Mouse (Mus musculus): Measurements from ENCODE around the gene B4galnt1.
A peak's percentile ranks its signal among the peaks of the same experiment; 100 is the strongest.
"Not testable (repeated sequence)": the region's sequence is repeated elsewhere in the genome, so short reads cannot be mapped to it uniquely, and the experiment has no call there.

Gene B4galnt1

DNA sequence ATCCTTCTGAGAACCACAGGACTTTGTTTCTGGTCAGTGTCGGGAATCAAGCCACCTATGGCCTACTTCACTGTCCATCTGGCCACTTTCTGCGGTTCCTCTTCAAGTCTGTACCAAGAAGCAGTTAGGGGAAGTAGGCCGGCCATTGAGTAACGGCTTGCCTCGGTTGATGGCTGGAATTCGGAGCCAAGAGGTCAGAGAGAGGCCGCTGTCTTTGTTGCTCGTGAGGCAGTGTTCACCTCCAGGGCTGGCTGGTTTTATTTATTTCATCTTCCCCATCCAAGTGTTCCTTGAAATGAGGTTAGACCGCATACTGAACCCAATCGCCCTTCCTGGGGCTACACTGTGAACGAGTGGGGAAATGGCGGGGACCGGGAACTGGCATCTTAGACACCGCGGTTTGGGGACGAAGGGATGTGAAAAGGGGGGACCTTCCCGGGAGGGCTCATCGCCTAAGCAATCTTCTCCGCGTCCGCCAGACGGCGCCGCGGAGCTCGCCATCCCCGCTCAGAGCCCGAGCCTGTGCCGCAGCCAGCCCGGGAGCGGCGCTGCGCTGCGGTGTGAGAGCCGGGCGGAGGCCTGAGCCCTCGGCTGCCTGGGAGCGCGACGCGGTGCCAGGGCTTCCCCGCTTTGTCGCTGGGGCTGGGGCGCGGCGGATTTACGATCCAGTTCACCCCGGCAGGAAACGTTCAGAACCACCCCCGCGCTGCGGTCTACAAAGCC lies at the start of gene B4galnt1:
TSS of gene B4galnt1 (plus strand) at position 595 of the 723 bp plus-strand sequence.
- DNase-seq (ENCODE audit: low spot score in 2 of 2), result peak in 1 of 2 experiments; percentile 62

DNA sequence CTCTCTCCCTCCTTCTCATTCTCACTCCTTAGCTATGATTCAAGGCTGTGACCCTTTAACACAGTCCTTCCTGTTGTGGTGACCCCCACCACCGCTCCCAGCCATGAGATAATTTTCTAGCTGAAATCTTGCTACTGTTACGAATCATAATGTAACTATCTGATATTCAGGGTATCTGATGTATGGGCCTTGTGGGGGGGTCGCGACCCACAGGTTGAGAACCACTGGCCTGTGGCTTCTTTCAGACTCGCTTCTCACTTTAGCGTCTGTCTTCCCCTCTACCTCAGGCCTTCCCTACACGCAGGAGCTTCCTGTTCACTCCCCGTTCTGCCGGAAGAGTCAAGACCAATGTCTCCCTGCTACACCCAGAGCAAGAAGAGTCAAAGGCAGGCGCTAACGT lies 46.6 kb upstream of the B4galnt1 start:
- DNase-seq (ENCODE audit: low spot score in 2 of 2), result no peak

DNA sequence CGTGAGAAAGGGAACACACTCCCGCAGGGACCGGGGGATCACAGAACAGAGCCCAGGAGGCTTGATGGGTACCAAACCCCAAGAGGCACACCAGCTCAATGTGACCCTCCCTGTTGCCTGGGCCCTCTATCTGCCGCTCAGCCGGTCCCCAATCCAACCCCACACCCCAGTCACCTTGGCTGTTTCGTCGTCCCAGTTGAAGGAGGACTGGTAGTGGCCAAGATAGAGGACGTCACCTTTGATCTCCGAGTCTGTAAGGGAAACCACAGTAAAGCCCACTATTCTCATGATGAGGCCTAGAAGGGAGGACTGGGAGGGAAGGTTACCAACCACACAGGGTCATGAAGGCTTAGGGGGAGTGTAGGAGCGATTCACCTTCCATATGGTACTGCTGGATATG lies 45.8 kb upstream of the B4galnt1 start:
- DNase-seq (ENCODE audit: low spot score in 2 of 2), result no peak

DNA sequence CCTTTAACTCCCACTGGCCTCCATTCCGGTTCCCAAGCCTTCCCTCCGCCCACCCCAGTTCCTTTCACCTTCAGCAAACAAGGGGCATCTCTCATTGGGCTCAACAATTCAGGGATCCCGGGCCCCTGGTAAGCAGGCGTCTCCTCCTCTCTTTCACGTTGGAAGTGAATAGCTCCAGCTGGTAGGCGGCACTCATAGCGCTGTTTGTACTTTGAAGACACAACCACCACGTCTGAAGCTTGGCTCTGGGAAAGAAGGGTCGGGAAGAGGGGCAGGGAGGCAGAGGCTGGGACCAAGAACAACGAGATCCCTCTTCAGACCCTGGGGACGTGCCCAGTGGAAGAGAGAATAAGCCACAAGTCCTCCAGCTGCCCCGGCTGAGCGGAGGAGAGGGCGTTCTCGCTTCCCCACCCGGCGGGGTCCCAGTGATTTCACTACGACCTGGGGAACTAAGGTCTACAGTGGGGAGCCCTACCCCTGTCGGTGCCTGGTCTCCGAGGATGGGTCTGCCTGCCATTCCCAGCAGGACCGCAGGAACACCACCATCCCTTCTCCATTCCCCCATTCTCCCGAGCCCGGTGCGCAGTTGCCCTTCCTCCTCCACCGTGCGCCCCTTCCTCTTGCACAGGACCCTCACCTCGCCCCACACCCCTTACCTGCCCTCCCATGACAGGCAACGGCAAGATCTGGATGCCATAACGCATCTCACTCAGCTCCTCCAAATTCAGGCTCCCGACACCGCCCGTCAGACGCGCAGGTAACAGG lies 44.5 kb upstream of the B4galnt1 start:
- no peak for DNase-seq (ENCODE audit: low spot score in 2 of 2)

DNA sequence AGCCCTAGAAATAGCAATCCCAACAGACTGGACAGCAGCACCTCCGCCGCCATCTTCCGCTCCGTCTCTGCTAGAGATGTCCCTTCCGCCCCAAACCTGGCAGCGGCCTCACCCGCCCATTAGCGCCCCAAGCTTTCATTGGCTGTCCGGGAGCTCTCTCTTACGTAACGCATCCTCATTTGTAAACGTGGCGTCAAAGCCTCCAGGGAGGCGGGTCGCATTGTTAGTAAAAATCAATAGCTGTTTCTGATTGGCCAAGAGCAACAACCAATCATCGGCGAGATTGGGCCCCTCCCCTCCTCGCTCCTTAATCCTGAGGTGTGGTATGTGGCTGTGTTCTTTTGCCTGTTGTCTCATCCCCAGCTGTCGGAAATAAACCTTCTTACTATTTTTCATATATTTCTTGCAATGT lies 44.0 kb upstream of the B4galnt1 start, which contains the start of gene Os9:
TSS of gene Os9 (minus strand) at position 66 of the 412 bp plus-strand sequence.
- DNase-seq (ENCODE audit: low spot score in 2 of 2), result peak; percentile 94 to 95

DNA sequence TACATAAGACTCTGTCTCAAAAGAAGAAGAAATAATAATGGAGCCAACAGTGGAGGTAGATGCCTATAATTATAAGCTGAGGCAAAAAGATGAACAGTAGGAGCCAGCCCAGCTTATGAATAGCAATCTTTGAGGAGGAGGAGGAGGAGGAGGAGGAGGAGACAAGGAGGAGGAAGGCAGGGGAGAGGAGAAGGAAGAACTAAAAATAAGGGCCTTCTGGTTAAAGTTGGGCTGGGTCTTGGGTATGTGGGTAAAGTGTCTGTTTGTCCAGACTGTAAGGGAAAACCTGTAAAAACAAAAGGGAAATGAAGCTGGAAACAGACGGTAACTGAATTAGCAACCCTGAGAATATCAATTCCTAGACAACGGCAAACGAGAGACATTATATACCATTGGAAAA lies 43.0 kb upstream of the B4galnt1 start:
- no peak for DNase-seq (ENCODE audit: low spot score in 2 of 2)

DNA sequence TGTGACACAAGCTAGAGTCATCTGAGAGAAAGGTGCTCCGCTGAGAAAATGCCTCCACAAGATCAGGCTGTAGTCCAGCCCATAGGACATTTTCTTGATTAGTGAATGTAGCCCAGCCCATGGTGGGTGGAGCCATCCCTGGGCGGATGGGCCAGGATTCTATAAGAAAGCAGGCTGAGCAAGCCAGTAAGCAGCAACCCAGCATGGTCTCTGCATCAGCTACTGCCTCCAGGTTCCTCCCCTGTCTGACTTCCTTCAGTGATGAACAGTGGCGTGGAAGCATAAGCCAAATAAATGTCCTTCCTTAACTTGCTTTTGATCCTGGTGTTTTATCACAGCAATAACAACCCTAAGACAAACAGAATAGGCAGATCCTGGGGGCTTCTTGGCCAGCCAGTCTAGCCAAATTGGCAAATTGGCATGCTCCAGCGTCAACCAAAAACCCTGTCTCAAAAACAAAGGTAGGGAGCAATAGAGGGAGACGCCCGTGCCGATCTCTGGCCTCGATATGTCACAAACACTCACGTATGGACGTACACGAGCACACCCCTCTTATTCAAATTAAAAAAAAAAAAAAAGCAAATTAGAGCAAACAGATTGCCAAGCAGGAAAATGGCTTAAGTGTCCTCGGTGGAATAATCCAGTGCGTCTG lies 42.1 kb upstream of the B4galnt1 start:
- DNase-seq (ENCODE audit: low spot score in 2 of 2), result no peak

DNA sequence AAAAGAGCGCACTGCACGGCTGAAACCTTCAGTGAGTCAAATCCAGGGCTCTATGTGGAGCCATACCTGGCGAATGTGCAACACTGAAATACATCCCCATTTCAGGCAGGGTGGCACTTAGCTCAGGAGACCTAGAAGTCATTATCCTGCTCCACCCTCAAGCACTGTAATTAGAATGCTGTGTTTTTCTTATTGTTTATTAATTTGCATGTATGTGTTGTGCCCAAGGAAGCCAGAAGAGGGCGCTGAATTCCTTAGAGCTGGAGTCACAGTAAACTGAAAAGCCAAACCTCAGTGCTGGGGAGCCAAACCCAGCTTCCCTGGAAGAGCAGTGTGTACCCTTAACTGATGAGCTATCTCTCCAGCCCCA lies 41.6 kb upstream of the B4galnt1 start:
- no peak for DNase-seq (ENCODE audit: low spot score in 2 of 2)

DNA sequence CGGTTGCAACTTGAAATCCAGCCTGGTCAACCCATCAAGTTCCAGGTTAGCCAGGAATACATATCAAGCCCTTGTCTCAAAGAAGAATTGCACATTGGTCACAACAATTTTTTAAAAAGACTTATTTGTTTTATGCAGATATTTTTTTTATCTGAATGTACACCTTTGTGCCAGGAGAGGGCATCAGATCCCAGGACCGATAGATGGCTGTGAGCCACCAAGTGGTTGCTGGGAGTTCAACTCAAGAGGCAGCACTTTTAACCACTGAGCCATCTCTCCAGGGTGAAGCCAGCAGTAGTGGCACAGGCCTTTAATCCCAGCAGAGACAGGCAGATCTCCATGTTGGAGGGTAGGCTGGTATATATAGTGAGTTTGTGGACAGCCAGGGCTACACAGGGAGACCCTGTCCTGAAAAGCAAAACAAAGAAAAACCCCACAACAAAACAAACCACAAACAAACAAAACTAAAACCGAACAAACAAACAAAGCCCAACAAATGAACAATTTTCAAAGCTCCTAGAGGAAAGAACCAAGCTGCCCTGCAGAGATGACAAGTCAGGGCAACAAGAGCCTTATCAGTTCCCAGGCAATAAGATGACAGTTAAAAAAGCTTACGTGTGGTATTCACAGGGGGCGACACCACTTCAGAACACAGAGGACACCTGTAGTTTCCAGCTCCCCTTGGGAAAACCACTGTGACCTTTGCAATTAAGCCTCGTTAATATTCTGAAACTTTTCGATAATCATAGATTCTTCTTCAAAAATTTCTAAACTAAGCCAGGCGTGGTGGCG lies 39.6 kb upstream of the B4galnt1 start:
- DNase-seq (ENCODE audit: low spot score in 2 of 2), result no peak

DNA sequence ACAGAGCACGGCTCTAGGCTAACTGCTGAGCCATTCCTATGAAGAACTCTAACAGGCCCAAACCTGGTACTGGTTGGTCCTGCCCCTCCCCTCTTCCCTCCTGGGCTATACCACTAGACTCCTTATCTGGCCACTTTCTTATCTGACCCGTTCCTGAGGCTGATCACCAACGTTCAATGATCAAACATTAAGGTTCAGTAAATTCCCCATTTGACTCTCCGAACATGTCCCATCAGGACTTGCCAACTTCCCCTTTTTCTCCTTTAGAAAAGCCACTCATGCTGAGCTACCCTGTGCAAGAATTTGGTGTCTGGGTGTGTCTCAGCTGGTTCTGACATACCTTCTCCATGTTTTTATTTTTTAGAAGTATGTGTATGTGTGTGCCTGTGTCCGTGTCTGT lies 38.4 kb upstream of the B4galnt1 start:
- DNase-seq (ENCODE audit: low spot score in 2 of 2), result no peak

DNA sequence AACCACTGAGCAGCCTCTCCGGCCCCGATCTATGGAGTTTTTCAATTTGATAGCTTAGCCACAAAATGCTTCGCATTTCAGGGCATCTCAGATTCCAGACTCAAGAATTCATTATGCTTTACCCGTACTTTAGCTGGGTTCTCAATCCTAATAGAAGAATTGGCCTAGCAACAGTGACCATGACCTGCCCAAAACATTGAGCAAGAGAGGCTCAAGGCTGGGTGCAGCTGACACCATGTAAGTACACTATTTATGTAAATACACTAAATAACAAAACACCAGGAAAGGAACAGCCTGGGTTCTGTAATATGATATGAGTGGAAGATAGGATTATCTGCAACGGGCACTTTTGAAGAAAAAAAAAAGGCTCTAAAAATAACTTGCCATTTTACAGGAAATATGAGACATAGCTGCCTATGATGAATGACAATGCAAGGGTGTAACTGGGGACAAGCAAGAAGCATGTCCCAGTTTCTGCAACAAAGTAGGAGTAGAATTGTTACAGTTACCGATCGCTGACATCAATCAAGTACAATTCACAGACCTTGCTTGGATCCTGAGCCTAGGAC lies 37.2 kb upstream of the B4galnt1 start:
- DNase-seq (ENCODE audit: low spot score in 2 of 2), result no peak

DNA sequence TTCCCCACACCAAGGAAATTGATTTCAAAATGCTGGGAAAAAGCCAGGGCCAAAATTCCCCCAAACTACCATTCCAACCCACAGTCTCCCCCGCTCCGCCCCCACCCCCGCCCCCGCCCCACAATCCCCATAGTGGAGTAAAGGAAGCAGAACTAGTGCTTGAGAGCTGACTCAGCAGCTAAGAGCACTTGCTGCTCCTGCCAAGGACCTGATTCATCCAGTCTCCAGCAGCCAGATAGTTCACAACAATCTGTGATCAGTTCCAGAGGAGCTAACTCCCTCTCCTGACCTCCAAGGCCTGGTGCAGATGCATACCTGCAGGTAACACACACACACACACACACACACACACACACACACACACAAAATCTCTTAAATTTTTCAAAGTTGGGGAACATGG lies 35.6 kb upstream of the B4galnt1 start:
- no peak for DNase-seq (ENCODE audit: low spot score in 2 of 2)

DNA sequence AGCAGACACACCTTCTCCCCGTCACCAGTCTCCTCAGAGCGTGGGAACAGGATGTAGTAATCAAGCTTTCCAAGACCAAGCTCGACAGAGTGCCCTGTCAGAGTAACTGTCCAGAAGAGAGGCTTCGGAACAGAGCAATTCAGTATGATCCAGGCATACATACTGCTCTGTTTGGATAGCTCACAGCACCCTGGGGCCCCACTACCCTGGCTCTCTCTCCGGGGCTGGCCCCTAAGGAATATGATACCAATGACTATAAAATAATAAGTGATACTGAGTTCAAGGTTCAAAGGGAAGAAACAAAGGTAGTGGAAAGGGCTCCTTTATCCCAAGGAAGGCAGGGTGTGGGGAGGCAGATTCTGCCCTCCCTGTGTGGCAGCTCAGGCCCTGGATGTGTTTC lies 32.6 kb upstream of the B4galnt1 start:
- DNase-seq (ENCODE audit: low spot score in 2 of 2), result no peak

DNA sequence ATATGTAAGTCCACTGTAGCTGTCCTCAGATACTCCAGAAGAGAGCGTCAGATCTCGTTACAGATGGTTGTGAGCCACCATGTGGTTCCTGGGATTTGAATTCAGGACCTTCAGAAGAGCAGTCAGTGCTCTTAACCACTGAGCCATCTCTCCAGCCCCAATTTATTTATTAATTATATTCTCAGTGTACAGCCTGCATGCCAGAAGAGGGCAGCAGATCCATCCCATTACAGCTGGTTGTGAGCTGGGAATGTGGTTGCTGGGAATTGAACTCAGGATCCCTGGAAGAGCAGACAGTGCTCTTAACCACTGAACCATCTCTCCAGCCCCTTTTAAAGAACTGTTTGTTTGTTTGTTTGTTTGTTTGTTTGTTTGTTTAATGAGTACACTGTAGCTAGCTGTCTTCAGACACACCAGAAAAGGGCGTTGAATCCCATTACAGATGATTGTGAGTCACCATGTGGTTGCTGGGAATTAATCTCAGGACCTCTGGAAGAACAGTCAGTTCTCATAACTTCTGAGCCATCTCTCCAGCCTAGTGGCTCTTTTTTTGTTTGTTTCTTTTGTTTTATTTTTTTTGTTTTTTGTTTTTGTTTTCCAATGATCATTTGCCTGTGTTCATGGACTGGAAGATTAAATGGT lies 30.5 kb upstream of the B4galnt1 start:
- DNase-seq (ENCODE audit: low spot score in 2 of 2), result not testable (repeated sequence)

DNA sequence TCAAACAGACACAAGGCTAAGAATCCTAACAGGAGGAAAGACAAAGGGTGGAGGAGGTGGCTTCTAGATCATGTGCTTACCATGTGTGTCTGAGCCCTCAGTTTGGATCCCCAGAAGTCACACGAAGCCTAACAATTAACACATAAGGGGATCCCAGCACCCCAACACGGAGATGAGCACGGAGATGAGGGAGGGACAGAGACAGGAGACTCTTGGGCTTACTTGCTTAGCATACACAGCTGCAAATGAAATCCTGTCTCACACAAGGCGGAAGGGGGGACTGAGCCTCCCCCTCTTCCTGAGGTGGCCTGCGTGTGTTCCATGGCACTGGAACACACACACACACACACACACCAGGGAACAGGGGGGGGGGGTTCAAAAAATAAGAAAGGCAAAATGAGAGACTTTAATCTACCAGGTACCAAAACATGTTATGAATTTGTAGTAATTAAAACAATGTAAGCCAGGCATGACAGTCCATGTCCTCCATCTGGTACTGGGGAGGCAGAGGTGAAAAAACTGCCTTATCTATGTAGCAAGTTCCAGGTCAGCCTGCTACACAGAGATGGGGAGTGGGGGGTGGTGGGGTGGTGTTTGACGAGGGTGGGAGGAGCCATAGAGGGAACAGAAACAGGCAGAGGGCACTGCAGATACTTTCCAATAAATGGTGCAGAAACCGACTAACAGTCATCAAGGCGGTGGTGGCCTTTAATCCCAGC lies 29.7 kb upstream of the B4galnt1 start:
- DNase-seq (ENCODE audit: low spot score in 2 of 2), result no peak

DNA sequence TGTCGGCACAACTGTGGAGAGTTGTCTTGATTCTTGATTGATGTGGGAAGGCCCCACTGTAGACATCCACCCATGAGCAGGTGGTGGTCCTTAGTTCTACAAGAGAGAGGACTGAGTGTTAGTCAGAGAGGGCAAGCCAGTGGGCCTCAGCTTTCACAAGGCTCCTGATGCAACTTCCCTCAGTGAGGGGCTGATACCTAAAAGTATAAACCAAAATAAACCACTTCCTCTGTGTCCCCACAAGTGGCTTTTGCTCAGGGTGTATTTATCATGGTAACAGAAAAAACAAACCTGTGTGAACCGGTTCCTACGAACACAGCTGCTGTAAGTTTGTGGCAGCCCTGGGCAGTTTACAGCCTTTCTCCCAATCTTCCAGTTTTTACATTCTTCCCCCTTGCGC lies 28.5 kb upstream of the B4galnt1 start:
- no peak for DNase-seq (ENCODE audit: low spot score in 2 of 2)

DNA sequence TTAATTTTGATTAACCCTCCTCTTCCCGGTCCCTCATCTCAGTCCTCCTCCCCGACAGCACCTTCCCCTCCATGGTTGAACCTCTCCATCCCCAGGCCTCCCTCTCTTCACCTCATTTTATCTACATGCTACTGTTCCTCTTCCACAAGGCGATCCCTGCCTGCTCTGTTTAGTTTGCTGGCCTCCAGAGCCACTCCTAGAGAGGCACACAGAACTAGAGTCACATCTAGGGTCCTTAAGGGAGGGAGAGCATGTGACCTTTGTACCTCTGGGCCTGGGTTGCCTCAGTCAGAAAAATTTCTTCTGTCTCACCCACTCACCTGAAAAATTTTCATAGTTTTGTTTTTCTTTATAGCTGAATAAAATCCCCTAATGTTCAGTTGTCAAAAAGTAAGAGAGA lies 27.1 kb upstream of the B4galnt1 start:
- no peak for DNase-seq (ENCODE audit: low spot score in 2 of 2)

DNA sequence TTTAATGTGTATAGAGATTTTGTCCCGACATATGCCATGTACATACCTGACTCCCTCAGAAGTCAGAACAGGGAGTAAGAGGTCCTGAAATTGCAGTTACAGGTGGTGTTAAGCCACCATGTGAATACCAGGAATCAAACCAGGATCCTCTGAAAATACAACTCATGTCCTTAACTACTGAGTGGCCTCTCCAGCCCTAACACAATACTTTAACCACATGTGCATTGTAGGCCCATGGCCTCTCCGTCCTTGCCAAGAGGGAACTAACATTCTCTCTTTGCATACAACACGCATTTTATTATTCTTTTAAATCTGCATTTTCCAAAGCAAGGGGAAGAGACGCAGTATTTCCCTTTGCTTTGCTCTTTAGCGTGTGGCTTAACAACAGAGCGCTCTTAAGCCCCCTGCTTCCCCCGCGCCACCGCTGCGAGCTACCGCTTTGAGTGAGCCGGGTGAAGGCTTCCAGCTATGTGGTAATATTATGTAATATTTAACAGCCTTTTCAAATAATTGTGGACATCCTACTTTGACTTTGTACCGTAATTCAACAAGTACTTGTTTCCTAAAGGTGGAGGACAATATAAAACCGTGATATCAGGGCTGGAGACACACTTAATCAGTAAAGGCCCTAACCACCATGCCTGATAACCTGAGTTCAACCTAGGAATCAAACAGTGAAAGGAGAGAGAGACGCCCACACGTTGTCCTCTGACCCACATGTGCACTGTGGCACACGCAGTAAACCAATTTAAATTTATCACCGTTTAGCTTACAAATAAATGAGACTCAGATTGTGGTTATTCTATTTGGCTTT lies 26.5 kb upstream of the B4galnt1 start:
- no peak for DNase-seq (ENCODE audit: low spot score in 2 of 2)

DNA sequence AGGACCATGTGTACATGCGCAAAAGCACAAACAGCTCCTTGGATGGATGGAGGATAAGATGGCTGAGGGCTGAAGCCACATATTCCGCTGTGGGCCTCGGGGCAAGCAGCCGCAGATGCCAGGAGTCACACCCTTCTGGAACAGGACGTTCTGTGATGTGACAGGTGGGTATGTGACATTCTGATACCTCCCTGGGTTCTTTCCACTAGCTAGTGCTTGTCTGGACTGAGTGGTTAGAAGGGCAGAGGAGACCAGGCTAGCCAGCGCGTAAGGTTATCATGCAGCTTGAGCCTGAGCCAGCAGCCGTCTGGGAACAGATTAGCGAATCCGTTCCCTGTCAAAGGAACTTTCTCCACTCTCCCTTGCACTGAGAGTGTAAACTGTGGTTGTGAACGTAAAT lies 24.1 kb upstream of the B4galnt1 start:
- DNase-seq (ENCODE audit: low spot score in 2 of 2), result no peak

DNA sequence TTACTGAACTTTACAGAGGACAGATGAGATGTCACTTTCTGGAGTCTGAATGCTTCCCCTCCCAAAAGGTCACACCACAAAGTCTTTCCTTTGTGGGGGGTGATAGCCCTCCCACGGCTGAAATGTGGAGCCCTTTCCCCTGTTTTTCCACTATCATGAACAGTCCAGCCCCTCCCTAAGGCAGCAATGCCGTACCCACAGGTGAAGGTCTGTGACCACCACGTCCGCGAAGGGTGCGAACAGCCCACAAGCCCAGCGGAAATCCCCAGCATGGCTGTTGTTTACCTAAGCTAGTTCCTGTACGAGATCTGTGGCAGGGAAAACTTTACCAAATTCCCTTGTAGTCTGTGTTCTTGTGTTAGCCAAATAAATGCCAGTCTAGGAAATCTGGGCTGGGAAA lies 23.5 kb upstream of the B4galnt1 start:
- no peak for DNase-seq (ENCODE audit: low spot score in 2 of 2)

Measured in urinary bladder, postnatal 4 days (tissue).